Mouse (Mus musculus): ENCODE results near the gene 2610008E11Rik. TPM values are rescaled to one million over a fixed set of nuclear protein-coding genes. Genes with fewer than 3 reads are reported as not detected.
"Not testable (repeated sequence)": the region's sequence is repeated elsewhere in the genome, so short reads cannot be mapped to it uniquely, and the experiment has no call there.

Gene 2610008E11Rik
- total RNA-seq (2021): 10 to 100 TPM; 17.4 to 19.3 TPM
- long read RNA-seq, experiment 1, full-length matches to known transcripts: 12 of 16 reads
- long read RNA-seq, experiment 1, partial matches to known transcripts: 1 of 16 reads
- long read RNA-seq, experiment 1, other reads (novel, unspliced or antisense): 3 of 16 reads
- long read RNA-seq, experiment 2, full-length matches to known transcripts: 10 of 14 reads
- long read RNA-seq, experiment 2, partial matches to known transcripts: 2 of 14 reads
- long read RNA-seq, experiment 2, other reads (novel, unspliced or antisense): 2 of 14 reads

DNA sequence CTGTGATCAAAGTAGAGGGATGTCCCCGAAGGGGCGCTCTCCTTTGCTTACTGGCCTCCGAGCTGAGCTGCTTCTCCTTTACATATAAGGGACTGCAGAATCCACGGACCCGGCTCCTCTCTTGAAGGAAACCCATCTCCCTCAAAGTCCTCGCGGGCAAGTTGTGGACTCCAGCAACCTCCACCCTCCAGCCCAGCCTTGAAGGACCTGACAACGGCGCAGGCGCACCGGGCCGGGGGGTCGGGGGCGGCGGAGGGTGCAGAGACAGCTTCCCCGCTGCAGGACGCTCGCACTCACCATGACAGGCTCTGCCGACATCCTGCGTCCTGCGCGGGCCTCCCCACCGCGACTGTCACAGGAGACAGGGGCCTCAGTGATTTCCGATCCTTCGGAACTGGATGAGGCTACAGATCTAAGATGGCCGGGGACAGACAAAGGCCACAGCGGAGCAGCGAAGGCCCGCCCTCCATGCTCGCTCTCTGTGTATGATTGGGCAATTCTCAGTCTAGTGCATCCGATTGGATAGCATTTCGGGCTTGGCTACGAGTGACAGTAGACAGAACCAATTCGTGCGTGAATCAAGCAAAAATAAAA is at the start of gene 2610008E11Rik:
TSS of gene 2610008E11Rik (minus strand) at position 440 of the 594 bp plus-strand sequence.
- peak; percentile 74 to 91 for DNase-seq (ENCODE audit: low spot score in 2 of 2)

DNA sequence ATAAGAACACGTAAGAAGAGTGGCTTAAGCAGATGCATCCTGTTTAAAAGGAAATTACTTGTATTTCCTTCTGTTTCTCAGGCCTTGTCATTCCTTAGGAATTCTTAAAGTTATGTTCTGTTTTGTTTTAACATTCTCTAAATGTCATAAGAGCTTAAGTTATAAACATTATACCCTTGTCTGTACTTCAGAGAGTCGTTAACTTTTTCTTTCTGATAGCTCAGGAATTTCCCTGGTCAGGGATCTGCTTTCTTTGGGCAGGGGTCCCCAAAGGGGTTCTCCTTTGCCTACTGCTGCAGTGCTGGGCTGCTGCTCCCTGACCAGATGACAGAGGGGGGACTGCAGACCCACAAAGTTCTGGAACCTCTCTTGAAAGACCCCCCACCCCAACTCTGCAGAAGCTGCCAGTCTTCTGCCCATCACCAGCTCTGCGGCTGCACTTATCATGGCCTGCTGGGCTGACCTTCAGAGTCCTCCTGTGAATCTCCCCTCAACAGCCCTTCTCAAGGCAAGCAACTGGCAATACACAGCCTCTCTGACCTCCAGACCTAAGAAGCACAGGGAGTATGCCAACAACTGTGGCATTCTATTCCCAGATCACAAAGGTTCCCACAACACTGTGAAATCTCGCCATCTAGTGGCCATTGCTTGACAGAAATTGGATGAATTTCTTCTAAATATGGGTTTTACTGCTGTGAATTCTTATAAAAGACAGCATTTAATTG is 18.9 kb upstream of the 2610008E11Rik start:
- DNase-seq (ENCODE audit: low spot score in 2 of 2): peak in 1 of 2 experiments; percentile 56

- no peak for DNase-seq (ENCODE audit: low spot score in 2 of 2)
Observed at GRCm38 (mm10) chr10:79115085-79115484, 17.7 kb upstream of the 2610008E11Rik start.

DNA sequence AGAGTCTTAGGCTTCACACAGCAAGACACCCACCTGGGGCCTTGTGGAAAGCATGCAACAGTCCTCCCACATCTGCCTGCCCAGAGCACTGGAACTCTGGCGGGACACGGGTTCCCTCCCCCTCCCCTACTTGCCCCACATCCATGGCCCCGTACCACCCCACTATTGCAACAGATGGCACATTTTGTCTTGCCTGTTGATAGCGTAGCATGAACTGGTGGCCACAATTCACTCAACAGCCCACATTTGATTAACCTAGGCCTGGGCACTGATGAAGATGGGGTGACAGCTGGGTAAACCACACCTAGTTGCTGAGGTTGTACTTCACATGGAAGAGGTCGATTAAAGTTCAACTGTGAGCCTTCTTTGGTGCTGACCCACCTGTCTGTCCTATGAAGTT is 13.1 kb upstream of the 2610008E11Rik start:
- no peak for DNase-seq (ENCODE audit: low spot score in 2 of 2)

GRCm38 (mm10) chr10:79109156-79109555 is 11.8 kb upstream of the 2610008E11Rik start:
- no peak for DNase-seq (ENCODE audit: low spot score in 2 of 2)

- DNase-seq (ENCODE audit: low spot score in 2 of 2): no peak
Observed at GRCm38 (mm10) chr10:79107531-79107930, 10.1 kb upstream of the 2610008E11Rik start.

DNA sequence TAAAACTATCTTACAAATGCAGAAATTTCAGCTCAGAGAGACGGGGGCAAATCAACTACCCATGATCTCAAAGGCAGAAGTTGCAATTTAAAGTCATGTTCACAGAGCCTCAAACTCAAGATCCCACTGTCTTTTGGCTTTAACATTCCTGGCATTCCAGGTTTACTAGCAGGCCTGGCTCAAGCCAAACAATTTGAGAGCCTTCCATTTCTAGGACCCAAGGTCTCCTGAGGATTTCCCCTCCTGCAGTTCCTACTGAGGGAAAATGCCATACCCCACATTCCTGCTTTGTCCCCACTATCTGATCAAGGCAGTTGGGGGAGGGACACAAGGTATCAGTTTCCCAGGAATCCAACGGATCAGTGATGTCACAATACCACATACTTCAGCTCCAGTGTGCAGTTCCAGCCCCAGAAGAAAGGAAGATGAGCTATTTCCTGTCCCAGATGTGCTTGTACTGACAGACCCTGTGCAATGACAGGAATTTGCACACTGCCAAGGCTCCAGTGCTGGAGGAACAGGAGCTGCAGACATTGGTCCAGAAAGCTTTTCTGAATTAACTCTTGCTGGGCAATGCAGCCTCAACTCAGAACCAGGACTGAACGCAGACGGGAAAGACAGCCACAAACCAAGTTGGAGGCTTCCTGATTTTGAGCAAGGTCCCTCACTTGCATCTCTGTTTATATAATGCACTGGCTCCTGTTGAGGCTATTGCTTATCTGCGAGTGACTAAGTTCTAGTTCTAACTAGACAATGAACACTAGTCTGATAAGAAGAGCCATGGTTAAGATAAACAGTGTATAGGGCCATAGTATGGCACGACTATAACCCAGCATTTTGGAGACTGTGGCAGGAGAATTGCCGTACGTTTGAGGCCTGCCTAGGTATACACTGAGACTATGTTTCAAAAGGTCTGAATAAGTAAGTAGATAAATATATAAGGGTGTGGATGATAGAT is 9.2 kb upstream of the 2610008E11Rik start:
- DNase-seq (ENCODE audit: low spot score in 2 of 2): no peak

GRCm38 (mm10) chr10:79096706-79097105 is 694 bp downstream of the 2610008E11Rik start:
- DNase-seq (ENCODE audit: low spot score in 2 of 2): no peak

- no peak for DNase-seq (ENCODE audit: low spot score in 2 of 2)
Observed at GRCm38 (mm10) chr10:79091731-79092130, 5.7 kb downstream of the 2610008E11Rik start.

DNA sequence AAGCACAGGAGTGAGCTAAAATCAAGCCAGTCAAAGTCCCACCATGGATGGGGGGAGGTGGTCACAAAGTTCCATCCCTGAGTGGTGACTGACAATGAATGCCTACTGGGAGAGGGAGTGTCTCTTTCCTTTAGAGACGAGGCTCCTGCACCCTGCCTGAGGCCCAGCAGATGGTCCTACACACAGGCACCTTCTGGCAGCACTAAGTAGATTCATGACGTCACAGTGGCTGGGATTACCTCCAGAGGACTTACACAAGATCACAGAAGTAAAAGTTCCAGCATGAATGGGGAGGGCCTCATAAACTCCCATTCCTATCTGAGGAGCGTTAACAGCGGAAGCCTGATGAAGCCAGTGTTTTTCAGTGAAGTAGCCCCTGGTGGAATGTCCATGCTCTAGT is 8.4 kb downstream of the 2610008E11Rik start:
- DNase-seq (ENCODE audit: low spot score in 2 of 2): no peak

DNA sequence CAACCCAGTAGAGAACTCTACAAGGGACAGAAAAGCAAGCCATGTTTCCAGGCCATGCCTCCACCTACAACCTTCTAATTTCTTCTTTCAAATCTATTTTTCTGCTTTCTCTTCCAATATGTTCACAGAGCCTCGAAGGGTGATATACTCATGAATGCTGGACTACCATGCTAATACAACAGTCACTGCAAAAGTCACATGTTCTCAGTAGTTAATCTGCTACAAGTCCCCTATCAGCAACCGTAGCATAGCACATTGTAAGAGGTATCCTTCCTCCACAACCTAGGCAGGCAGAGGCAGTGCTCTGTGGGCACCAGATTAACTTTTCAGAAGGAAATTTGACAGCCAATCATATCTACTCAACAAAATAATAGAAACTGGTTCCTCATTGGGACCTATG is 10.8 kb downstream of the 2610008E11Rik start:
- no peak for DNase-seq (ENCODE audit: low spot score in 2 of 2)

GRCm38 (mm10) chr10:79057370-79057769 is 40.0 kb downstream of the 2610008E11Rik start:
- not testable (repeated sequence) for DNase-seq (ENCODE audit: low spot score in 2 of 2)

DNA sequence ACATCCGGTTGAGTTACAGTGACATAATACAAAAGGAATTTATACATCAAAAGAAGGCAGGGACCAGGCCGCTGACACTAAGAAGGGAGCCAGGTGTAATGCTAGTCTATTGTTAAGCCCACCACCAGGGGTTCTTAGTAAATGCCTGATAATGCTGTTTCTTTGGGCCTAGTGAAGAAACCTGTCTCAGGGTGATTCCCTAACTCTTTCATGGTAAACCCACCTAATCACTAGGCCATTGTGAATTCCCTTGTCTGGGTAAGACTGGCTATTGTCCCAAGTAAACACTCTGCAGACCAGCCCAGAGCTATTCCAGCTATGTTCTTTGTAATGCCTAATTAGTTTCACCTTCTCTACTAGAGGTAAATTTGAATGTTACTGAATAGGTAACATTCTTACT is 54.9 kb downstream of the 2610008E11Rik start:
- DNase-seq (ENCODE audit: low spot score in 2 of 2): not testable (repeated sequence)

DNA sequence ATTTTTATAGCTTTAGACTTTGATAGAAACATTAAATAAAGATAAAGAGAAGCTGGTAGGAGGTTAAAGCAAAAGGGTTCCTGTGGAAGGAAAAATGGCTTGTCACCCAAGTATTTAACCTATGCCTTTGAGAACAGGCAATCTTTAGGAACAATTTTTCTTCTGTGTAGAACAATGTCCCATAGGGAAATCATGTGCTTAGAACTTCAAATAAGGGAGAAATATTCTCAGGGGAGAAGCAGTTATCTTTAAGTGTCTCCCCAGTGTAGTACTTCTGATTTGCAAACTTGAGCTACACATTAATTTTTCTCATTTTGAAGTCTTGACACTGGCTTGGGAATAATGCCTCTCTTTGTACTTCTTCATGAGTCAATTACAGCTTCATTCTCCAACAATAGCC is 69.0 kb downstream of the 2610008E11Rik start, which contains the start of gene Olfr57:
TSS of gene Olfr57 (plus strand) at position 301 of the 400 bp plus-strand sequence.
- DNase-seq (ENCODE audit: low spot score in 2 of 2): no peak

Other genes with a start within 250 kb of the 2610008E11Rik start
- gene Olfr1356, start 245.4 kb downstream of the 2610008E11Rik start, total RNA-seq (2021): not detected
- not detected for gene Olfr1355, start 222.1 kb downstream of the 2610008E11Rik start, total RNA-seq (2021)
- not detected for gene Olfr1354, start 184.4 kb downstream of the 2610008E11Rik start, total RNA-seq (2021)
- not detected for gene Olfr8, start 147.0 kb downstream of the 2610008E11Rik start, total RNA-seq (2021)
- gene Olfr1353, start 134.3 kb downstream of the 2610008E11Rik start, total RNA-seq (2021): not detected
- gene Olfr1352, start 116.5 kb downstream of the 2610008E11Rik start, total RNA-seq (2021): not detected
- gene Olfr1351, start 85.1 kb downstream of the 2610008E11Rik start, total RNA-seq (2021): not detected
- not detected for gene Olfr57, start 68.9 kb downstream of the 2610008E11Rik start, total RNA-seq (2021)
- gene Vmn2r80, start 51.2 kb upstream of the 2610008E11Rik start, total RNA-seq (2021): not detected
- not detected for gene Vmn2r81, start 150.1 kb upstream of the 2610008E11Rik start, total RNA-seq (2021)